Mouse (Mus musculus) forebrain, postnatal 0 days (tissue): ENCODE data around the gene Ppil1. TPM values are rescaled to one million over a fixed set of nuclear protein-coding genes. Genes with fewer than 3 reads are reported as not detected.
"Not testable (repeated sequence)": the region's sequence is repeated elsewhere in the genome, so short reads cannot be mapped to it uniquely, and the experiment has no call there.

ENCODE experiments used
- ATAC-seq: fragments of 200-750 bp; cut with Nextera tagmentation; 2 replicates; pipeline ENCODE4 v1.8.0; 2017; ENCODE audit warnings: mild to moderate bottlenecking, moderate library complexity
- DNase-seq: peaks from one replicate; pipeline ENCODE4 v3.0.0-alpha.2; 2015
- H3K27ac ChIP-seq: fragments of 300-500 bp; sonication (generic); 2 replicates; pipeline ENCODE4 v1.5.1; 2014; ENCODE audit warnings: low read depth, mild to moderate bottlenecking, antibody characterized with exemption, low read length, moderate library complexity, mixed read lengths
- H3K27me3 ChIP-seq: fragments of 300-500 bp; sonication (generic); 2 replicates; pipeline ENCODE4 v1.6.1; 2014; ENCODE audit warnings: mild to moderate bottlenecking, low read length, mixed read lengths; ENCODE audit not compliant: insufficient read depth
- H3K36me3 ChIP-seq: fragments of 300-500 bp; sonication (generic); 2 replicates; pipeline ENCODE4 v1.6.1; 2014; ENCODE audit warnings: mild to moderate bottlenecking, moderate library complexity; ENCODE audit not compliant: insufficient read depth
- H3K4me1 ChIP-seq: fragments of 300-500 bp; sonication (generic); 2 replicates; pipeline ENCODE4 v1.6.1; 2014; ENCODE audit warnings: antibody characterized with exemption; ENCODE audit not compliant: insufficient read depth
- H3K4me2 ChIP-seq: fragments of 300-500 bp; sonication (generic); 2 replicates; pipeline ENCODE4 v1.6.1; 2014; ENCODE audit warnings: low read depth, mild to moderate bottlenecking, moderate library complexity
- H3K4me3 ChIP-seq: fragments of 300-500 bp; sonication (generic); 2 replicates; pipeline ENCODE4 v1.5.1; 2014; ENCODE audit warnings: low read depth, low read length, mixed read lengths
- H3K9ac ChIP-seq: fragments of 300-500 bp; sonication (generic); 2 replicates; pipeline ENCODE4 v1.6.1; 2014; ENCODE audit warnings: mild to moderate bottlenecking
- H3K9me3 ChIP-seq: fragments of 300-500 bp; sonication (generic); 2 replicates; pipeline ENCODE4 v1.6.1; 2016; ENCODE audit warnings: low read length
- CTCF ChIP-seq: sonication (generic); IDR thresholded peaks from 2 replicates; pipeline ENCODE4 v1.5.1; 2016; ENCODE audit warnings: antibody characterized with exemption, control low read depth, low read depth
- WGBS: fragments of 180-500 bp; shearing (Covaris S2); extraction: QIAGEN DNeasy Blood & Tissue Kit; methylation state at CpG from one replicate; pipeline ENCODE4 v1.1.7; 2014; 5-methylcytosine and 5-hydroxymethylcytosine counted together
- polyA plus RNA-seq: library from polyadenylated mRNA; unstranded; fragments of >200 nt; fragmentation: Nextera tagmentation; extraction: Ambion mirVana; gene quantifications from 2 replicates; pipeline ENCODE4 v1.2.1, GENCODE M21; 2015
- total RNA-seq: library from RNA; depleted of rRNA; stranded (reverse); fragments of >200 nt; gene quantifications from 2 replicates; pipeline ENCODE4 v1.2.3, GENCODE M21; 2014

Gene Ppil1
- total and polyA plus RNA-seq, 2 experiments from 2014 or later: 67.8 to 103 TPM

GRCm38 (mm10) chr17:29251608-29252390 lies 12.2 kb downstream of the Ppil1 start:
- Histone ChIP-seq H3K9ac (no peak overlapping the region), H3K27me3 (no peaks in the 10 kb centered on the region), H3K36me3 (peaks cover 34% of the 10 kb centered on the region), H3K4me1 (no peaks in the 10 kb centered on the region), H3K4me3 (no peak overlapping the region), H3K27ac (0 out of 2 replicates have a peak overlapping the region, but pooled peaks have one; percentile 4), H3K9me3 (no peaks in the 10 kb centered on the region), H3K4me2 (no peak overlapping the region)
- WGBS: 62% methylated on average over 15 of the region's 15 CpGs
- TF ChIP-seq CTCF: no peak
- DNase-seq (no peak), ATAC-seq (peak; percentile 27; the same call in 1 of the 2 replicates)

GRCm38 (mm10) chr17:29251006-29251405 lies 13.0 kb downstream of the Ppil1 start:
- not testable (repeated sequence) for H3K4me1 ChIP-seq, ATAC-seq, DNase-seq, H3K4me3 ChIP-seq, H3K27me3 ChIP-seq, H3K9ac ChIP-seq, H3K9me3 ChIP-seq, H3K4me2 ChIP-seq, H3K27ac ChIP-seq
- 79% methylated on average over 14 of the region's 14 CpGs for WGBS
- peaks cover 31% of the 10 kb centered on the region for H3K36me3 ChIP-seq

GRCm38 (mm10) chr17:29249512-29249911 lies 14.5 kb downstream of the Ppil1 start:
- H3K27ac ChIP-seq: no peak overlapping the region
- H3K36me3 ChIP-seq: peaks cover 23% of the 10 kb centered on the region
- no peak overlapping the region for H3K4me2 ChIP-seq
- WGBS: 60% methylated on average over 9 of the region's 9 CpGs
- no peaks in the 10 kb centered on the region for H3K9me3 ChIP-seq
- peak; percentile 41 for DNase-seq
- no peak overlapping the region for H3K9ac ChIP-seq
- TF ChIP-seq CTCF: peak; percentile 49
- H3K4me1 ChIP-seq: no peaks in the 10 kb centered on the region
- H3K4me3 ChIP-seq: no peak overlapping the region
- no peaks in the 10 kb centered on the region for H3K27me3 ChIP-seq
- ATAC-seq: no peak

GRCm38 (mm10) chr17:29247881-29248280 lies 16.1 kb downstream of the Ppil1 start:
- Histone ChIP-seq H3K36me3 (peaks cover 23% of the 10 kb centered on the region), H3K4me1 (no peaks in the 10 kb centered on the region), H3K27me3 (no peaks in the 10 kb centered on the region), H3K9ac (no peak overlapping the region), H3K9me3 (no peaks in the 10 kb centered on the region), H3K27ac (no peak overlapping the region), H3K4me3 (no peak overlapping the region), H3K4me2 (no peak overlapping the region)
- no peak for ATAC-seq
- WGBS: 66% methylated on average over 13 of the region's 13 CpGs
- no peak for TF ChIP-seq CTCF
- no peak for DNase-seq

- ATAC-seq (peak; percentile 77), DNase-seq (peak; percentile 92)
- no peak overlapping the region for H3K27ac ChIP-seq
- H3K4me3 ChIP-seq: no peak overlapping the region
- H3K9me3 ChIP-seq: no peaks in the 10 kb centered on the region
- no peak overlapping the region for H3K4me2 ChIP-seq
- TF ChIP-seq CTCF: peak; percentile 94
- peaks cover 23% of the 10 kb centered on the region for H3K36me3 ChIP-seq
- 23% methylated on average over 5 of the region's 5 CpGs for WGBS
- no peak overlapping the region for H3K9ac ChIP-seq
- no peaks in the 10 kb centered on the region for H3K4me1 ChIP-seq
- no peaks in the 10 kb centered on the region for H3K27me3 ChIP-seq
These were observed 17.4 kb downstream of the Ppil1 start for GRCm38 (mm10) chr17:29246602-29247001.

GRCm38 (mm10) chr17:29245725-29246124 lies 18.3 kb downstream of the Ppil1 start:
- Histone ChIP-seq H3K27ac (no peak overlapping the region), H3K36me3 (0 out of 2 replicates have a peak, but pooled peaks cover 14% of the 10 kb centered on the region), H3K4me2 (no peak overlapping the region), H3K9me3 (no peaks in the 10 kb centered on the region), H3K4me3 (no peak overlapping the region), H3K9ac (no peak overlapping the region), H3K27me3 (no peaks in the 10 kb centered on the region), H3K4me1 (no peaks in the 10 kb centered on the region)
- no peak for DNase-seq
- peak; percentile 54; the same call in 1 of the 2 replicates for ATAC-seq
- TF ChIP-seq CTCF: no peak
- WGBS: 34% methylated on average over 7 of the region's 7 CpGs

GRCm38 (mm10) chr17:29244912-29245311 lies 19.1 kb downstream of the Ppil1 start:
- no peak for TF ChIP-seq CTCF
- no peak for DNase-seq
- Histone ChIP-seq H3K4me2 (no peak overlapping the region), H3K27ac (no peak overlapping the region), H3K27me3 (no peaks in the 10 kb centered on the region), H3K36me3 (0 out of 2 replicates have a peak, but pooled peaks cover 7% of the 10 kb centered on the region), H3K9ac (no peak overlapping the region), H3K4me1 (no peaks in the 10 kb centered on the region), H3K9me3 (no peaks in the 10 kb centered on the region), H3K4me3 (no peak overlapping the region)
- ATAC-seq: no peak
- WGBS: 30% methylated on average over 11 of the region's 12 CpGs
